Mouse (Mus musculus): ENCODE results near the gene E330009J07Rik.

Gene E330009J07Rik

GRCm38 (mm10) chr6:40428696-40429095, 7.2 kb downstream of the E330009J07Rik start:
- DNase-seq: no peak

GRCm38 (mm10) chr6:40427441-40427840, 8.5 kb downstream of the E330009J07Rik start:
- DNase-seq: no peak

GRCm38 (mm10) chr6:40423774-40424173, 12.2 kb downstream of the E330009J07Rik start:
- DNase-seq: peak; percentile 18

DNA sequence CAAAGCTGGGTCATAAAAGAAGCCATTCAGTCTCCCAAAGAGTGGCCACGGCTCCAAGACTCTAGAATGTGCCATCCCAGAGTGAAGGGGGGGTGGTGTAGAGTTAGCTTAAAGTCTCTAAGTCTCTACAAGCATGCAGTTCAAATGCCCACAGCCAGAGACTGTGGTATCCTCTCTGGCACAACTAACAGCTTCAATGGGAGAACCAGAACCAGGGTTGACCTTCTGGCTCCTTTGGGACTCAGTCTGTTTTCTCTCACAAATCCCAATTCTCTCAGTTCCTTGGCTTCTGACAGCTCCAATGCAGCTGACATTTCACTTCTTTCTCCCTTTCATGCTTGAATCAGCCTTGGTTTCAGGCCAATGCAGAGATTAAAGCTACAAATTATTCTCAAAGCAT, 12.9 kb downstream of the E330009J07Rik start:
- no peak for DNase-seq

DNA sequence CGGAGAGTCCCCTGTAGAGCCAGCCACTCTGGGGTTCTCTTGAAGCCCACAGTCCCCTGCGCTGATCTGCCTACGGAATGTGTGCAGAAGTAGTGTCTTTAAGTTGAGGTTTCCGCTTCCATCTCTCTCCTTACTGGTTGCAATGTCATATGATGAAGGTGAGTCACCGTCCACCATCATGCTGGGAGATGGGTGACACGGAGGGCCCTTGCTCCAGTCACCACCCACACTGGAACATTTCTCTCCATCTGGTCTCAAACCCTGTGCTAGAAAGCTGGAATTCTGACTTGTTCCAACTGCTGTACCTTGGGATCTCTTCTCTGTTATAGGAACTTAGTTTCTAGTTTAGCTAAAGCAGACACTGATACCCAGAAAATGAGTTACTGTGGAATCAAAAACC, 14.8 kb downstream of the E330009J07Rik start:
- DNase-seq: no peak

DNA sequence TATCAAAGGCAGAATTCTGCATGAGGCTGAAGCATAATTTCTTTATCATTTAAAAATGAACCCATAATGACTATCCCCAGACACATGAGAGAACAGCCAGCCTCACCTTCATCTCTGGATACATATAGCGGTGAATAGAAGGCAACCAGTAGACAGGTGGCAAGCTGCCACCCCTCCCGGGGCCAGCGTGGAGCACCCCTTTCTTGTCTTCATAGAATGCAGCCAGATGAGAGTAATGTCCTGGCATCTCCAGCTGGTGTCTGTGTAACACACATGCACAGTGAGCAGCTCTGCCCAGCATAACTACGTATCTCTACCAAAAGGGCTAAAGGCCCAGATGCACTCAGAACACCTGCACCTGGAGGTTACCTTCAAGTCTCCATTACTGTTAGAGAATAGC, 17.5 kb downstream of the E330009J07Rik start:
- no peak for DNase-seq

GRCm38 (mm10) chr6:40415799-40416198, 20.1 kb downstream of the E330009J07Rik start:
- DNase-seq: no peak

DNA sequence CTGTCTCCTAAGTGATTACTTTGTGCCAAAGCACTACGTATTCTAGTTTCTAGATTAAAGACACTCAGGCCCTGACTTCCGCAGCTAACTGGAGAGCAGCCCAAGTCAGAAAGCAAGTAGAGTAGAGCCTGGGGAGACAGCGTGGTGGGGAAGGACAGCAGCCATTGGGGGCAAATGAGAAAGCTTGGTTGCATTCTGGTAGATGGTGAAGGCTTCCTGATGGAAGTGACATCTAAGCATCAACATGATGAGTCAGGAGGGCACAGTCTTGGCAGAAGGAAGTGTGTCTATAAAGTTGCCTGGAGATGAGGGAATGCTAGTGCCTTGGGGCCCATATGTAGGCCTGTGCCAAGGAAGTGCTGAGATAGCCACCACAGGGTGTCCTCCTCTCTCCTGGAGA, 22.4 kb downstream of the E330009J07Rik start:
- DNase-seq: no peak

DNA sequence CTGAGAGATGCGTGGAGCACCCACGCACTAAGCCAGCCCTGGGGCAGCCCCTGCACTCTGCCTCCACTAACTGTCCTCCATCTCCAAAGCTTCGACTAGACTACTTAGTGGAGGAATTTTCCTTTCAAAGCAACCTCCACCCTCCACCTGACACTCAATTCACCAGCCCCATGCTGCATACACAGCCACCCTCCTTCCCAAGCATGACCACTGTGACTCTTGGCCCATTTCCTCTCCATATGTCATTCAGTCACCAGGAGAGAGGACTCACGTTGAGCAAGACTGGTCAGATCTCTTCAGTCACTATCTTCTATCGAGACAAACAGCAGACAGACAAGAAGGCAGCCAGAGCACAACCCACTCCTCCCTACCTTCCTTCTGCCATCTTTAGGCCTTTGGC, 22.9 kb downstream of the E330009J07Rik start:
- DNase-seq: no peak

DNA sequence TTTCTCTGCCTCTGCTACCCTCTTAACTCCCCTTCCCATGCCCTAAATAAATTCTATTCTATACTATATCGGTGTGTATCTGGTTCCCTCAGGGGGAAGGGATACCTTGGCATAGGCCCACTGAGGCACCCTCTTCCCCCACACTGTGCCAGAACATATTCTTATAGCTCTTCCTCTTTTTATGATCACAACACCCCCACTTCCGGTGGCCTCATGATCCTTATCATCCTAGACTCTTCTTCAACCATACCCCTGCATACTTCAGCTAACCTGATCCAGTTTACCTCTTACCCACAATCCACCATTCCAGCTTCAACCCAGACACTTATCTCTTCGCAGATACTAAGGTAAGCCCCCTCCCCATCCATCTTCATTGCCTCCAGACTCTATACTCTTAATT, 24.9 kb downstream of the E330009J07Rik start:
- no peak for DNase-seq

DNA sequence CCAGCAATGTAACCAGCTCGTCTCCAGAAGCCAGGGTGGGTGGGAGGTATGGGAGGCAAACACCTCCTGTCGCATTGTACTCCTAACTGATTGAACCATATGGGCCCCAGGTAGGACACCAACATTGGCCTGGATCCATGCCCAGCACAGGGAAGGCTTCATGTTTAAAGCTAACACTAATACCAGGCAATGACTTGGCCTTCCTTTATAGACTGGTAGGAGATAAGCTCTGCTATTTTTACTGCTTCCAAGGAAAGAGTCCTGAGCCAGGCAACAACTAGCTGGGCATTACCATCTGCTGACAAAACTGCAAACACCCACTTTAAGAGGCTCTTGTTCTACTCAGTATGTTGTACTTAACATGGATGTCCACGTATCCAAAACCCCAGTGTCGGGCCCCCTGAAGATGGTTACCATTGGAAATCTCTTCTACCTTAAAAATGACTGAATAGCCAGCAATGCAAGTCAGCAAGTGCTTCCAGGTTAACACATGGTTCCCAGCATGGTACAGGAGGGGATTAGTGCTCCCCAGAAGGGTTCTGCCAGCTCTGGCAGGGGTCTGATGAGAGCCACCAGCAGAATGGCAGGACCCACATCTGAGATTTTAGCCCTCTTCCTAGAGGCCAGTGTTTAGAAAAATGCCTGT, 32.2 kb downstream of the E330009J07Rik start:
- DNase-seq: no peak

GRCm38 (mm10) chr6:40402031-40402430, 33.9 kb downstream of the E330009J07Rik start:
- DNase-seq: no peak

DNA sequence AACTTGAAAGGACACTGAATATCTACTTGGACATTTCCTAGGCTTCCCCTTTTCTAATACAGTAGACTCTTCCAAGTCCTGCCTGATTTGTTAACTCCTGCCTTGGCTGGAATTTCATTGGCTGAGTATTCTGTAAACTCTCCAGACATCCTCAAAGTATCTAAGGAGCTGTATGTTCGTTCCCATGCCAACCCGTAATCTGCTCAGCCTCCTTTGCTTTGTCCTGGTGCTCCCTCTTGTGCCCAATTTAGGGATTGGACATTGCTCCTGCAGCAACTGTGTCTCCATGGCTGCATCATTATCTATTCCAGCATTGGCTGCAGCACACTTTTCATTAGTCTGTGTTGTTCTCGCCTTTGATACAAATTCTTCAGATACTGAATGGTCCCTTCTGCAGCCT, 42.7 kb downstream of the E330009J07Rik start:
- DNase-seq: peak; percentile 39

DNA sequence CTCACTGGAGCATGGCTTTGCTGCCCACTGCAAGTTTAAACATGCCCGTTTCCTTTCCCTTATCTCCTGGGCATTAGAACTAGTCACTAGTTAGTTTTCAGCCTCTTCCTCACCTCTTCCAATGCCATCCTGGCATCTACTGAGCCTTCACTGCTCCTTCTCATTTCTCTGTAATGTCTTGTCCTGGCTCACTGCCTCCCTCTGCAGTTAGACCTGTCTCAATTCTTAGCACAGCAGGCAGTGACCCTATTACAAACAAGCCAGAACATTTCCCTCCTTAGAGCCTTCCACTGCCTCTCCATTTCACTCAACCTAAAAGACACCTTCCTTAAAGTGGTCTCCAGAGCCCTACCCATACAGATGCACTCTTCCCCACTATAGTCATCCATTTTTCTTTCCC, 45.0 kb downstream of the E330009J07Rik start:
- DNase-seq: no peak

DNA sequence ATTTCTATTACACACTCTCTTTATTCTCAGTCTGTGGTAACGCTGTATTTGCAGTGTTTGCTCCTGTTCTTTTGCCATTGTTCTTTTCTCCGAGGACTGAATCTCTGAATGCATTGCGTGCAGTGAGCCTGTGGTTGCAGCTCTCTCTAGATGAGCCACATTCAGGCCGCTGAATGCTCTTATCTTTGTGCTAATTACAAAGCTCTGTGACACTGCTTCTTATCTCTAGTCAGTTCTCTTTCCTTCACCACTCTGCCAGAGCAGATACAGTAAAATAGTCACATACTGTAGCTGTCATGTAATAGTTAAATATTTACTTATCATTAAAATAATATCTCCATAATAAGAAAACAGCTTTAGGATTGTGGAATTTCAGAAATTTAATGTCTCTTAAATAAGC, 47.3 kb downstream of the E330009J07Rik start:
- peak; percentile 21 for DNase-seq

GRCm38 (mm10) chr6:40385682-40386081, 50.3 kb downstream of the E330009J07Rik start:
- DNase-seq: no peak

DNA sequence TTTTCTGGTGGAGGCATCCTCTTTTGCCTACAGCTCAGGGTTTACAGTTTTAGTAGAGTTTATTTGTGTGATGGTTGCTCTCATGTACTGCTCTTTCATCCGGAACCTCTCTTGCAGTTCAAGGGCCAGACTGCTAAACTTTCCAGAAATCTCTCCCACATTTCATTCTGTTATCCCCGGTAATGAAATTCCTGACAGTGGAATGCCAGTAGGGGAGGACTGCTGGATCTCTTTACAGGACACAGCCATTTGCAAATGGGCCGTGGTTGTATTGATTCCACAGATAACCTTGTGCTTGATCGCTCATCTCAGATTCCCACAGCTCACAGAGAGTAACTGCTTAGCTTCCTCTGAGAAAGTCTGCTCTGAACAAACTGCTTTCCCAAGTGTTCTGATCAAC, 54.0 kb downstream of the E330009J07Rik start:
- DNase-seq: no peak

GRCm38 (mm10) chr6:40380181-40380580, 55.8 kb downstream of the E330009J07Rik start:
- DNase-seq: no peak

- no peak for DNase-seq
Measured at GRCm38 (mm10) chr6:40371031-40371430, 64.9 kb downstream of the E330009J07Rik start.

DNA sequence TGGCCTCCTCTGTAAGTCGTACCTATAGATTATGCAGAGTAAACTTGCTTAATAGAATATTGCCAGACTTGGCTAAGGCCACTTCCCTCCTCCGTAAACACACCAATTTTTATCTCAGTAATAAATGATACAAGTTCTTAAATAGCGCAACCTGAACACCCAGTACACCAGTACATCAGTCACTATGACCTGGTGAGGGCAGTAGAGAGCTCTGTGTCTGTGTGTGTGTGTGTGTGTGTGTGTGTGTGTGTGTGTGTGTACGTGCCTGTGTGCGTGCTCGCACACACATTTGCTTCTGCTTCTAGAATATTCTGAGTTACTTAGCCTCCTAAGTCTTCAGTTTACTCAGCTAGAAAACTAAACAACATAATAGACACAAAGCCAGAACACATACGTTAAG, 82.6 kb downstream of the E330009J07Rik start:
- no peak for DNase-seq

Data from liver (tissue).